Mouse (Mus musculus): ENCODE measurements at regions not wholly inside any gene's neighbourhood (a gene's known extent, or its start where the extent isn't known, plus 50 kb on each side); places are given as distances from the start of the nearest gene placed in this dataset.

DNA sequence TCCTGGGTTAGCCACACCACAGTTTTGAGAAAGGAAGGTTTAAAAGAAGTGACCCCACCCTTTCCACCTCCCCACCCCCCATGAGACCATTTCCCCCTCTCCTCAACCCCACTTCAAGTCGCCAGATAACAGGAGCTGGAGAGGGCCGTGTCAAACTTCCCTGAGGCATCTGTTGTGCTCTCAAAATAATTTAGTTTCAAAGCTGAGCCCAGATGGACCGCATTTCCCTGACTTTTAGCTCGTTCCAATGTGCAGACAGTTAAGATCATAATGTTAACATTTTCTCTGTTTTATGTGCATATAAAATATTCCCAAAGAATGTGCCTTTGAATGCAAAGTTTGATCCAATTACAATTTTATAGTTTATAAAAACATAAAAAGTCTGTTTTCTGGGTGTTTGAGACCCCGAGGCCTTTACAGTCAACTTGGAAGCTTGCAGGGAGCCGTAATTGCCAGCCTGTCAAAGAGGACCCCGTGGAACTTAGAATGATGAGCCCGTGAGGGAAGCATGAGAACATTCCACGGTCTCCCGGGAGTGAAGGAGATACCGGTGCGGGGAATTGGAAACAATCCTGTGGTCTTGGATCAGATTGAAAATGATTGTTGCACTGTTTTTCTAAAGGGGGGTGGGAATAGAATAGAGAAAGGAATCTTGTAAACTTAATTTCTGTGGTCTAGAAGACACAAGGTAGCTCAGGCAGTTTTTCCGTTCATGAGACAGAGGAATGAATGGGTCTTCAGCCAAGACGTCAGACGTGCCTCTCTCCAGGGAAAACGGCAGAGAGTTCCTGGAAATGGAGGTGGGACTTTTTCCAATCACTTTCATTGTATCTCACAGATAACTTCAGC lies 903.3 kb downstream of the Mrps31 start:
- no peaks in the 10 kb centered on the region for H3K27me3 ChIP-seq (ENCODE audit: control insufficient read depth, insufficient read depth, low read length)
- H3K9me3 ChIP-seq (ENCODE audit: control insufficient read depth, low read length), result 0 out of 2 replicates have a peak, but pooled peaks cover 5% of the 10 kb centered on the region
- no peak overlapping the region for H3K9ac ChIP-seq (ENCODE audit: low read depth, low read length, severe bottlenecking)
- peaks cover 12% of the 10 kb centered on the region for H3K4me1 ChIP-seq (ENCODE audit: control insufficient read depth, insufficient read depth, low read length)
- 33% methylated on average over 16 of the region's 16 CpGs for WGBS
- no peaks in the 10 kb centered on the region for H3K36me3 ChIP-seq (ENCODE audit: control insufficient read depth, insufficient read depth, low read length)
- no peak overlapping the region; the same call in 1 of the 2 replicates for H3K27ac ChIP-seq (replicated peaks; ENCODE audit: low read depth, low read length)
- no peak for ATAC-seq (ENCODE audit: low FRiP score, low read depth)
- no peak overlapping the region for H3K4me3 ChIP-seq (replicated peaks; ENCODE audit: low read length)
- peak; percentile 52 for DNase-seq (ENCODE audit: low spot score)
- H3K4me2 ChIP-seq (replicated peaks; ENCODE audit: low read depth, low read length, severe bottlenecking), result 0 out of 2 replicates have a peak overlapping the region, but pooled peaks have one; percentile 5
- TF ChIP-seq POLR2A (IDR thresholded peaks at IDR 0.05; ENCODE audit: borderline replicate concordance, extremely low read depth, insufficient read depth, insufficient read length), result no peak

DNA sequence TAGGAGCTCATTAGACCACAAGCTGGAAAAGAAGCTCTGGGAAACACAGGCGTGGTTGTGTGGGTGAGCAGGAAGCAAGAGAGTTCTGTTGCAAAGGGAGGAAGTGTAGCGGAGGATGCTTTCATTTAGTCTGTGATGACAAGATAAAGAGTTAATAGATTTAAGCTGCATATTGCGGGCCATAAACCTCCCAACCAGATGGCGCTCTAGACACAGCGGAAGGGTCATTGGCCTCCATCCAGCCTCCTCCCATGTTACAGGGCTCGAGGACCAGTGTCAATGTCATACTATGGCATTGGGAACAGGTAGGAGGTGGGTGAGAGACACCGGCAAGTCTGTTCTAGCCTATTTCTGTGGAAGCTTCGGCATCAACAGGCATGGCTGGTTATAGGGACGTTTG lies 908.4 kb downstream of the Mrps31 start:
- Histone ChIP-seq H3K9me3 (ENCODE audit: control insufficient read depth, low read length) (no peaks in the 10 kb centered on the region), H3K27ac (replicated peaks; ENCODE audit: low read depth, low read length) (no peak overlapping the region), H3K9ac (ENCODE audit: low read depth, low read length, severe bottlenecking) (no peak overlapping the region), H3K27me3 (ENCODE audit: control insufficient read depth, insufficient read depth, low read length) (no peaks in the 10 kb centered on the region), H3K4me2 (replicated peaks; ENCODE audit: low read depth, low read length, severe bottlenecking) (no peak overlapping the region), H3K36me3 (ENCODE audit: control insufficient read depth, insufficient read depth, low read length) (no peaks in the 10 kb centered on the region), H3K4me3 (replicated peaks; ENCODE audit: low read length) (no peak overlapping the region), H3K4me1 (ENCODE audit: control insufficient read depth, insufficient read depth, low read length) (0 out of 2 replicates have a peak, but pooled peaks cover 4% of the 10 kb centered on the region)
- TF ChIP-seq POLR2A (IDR thresholded peaks at IDR 0.05; ENCODE audit: borderline replicate concordance, extremely low read depth, insufficient read depth, insufficient read length), result no peak
- peak; percentile 4 for DNase-seq (ENCODE audit: low spot score)
- ATAC-seq (ENCODE audit: low FRiP score, low read depth), result no peak
- WGBS, result 61% methylated on average over 9 of the region's 9 CpGs

DNA sequence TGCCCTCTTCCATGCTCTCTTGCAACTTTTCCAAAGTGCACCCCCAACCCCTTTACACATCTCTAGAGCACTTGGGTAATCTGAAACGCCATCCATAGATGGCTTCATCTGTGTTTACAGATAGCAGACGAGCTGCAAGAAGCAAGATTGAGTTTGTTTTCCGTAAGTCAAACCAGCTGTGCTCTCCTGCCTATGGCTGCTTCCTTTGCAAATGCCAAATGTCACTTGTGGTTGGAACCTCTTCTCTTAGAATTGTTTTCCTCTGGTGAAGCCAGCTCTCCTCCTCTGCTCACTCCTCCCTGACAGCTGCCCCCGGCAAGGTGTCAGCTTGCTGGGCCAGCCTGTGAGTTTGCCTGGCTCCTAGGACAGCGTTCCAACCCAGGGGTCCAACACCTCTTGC lies 910.0 kb downstream of the Mrps31 start:
- H3K4me3 ChIP-seq (replicated peaks; ENCODE audit: low read length), result no peak overlapping the region
- no peak overlapping the region for H3K9ac ChIP-seq (ENCODE audit: low read depth, low read length, severe bottlenecking)
- H3K36me3 ChIP-seq (ENCODE audit: control insufficient read depth, insufficient read depth, low read length), result no peaks in the 10 kb centered on the region
- H3K27me3 ChIP-seq (ENCODE audit: control insufficient read depth, insufficient read depth, low read length), result no peaks in the 10 kb centered on the region
- WGBS, result 41% methylated on average over 5 of the region's 5 CpGs
- H3K4me1 ChIP-seq (ENCODE audit: control insufficient read depth, insufficient read depth, low read length), result no peaks in the 10 kb centered on the region
- DNase-seq (ENCODE audit: low spot score) (no peak), ATAC-seq (ENCODE audit: low FRiP score, low read depth) (no peak)
- H3K9me3 ChIP-seq (ENCODE audit: control insufficient read depth, low read length), result no peaks in the 10 kb centered on the region
- H3K27ac ChIP-seq (replicated peaks; ENCODE audit: low read depth, low read length), result no peak overlapping the region
- H3K4me2 ChIP-seq (replicated peaks; ENCODE audit: low read depth, low read length, severe bottlenecking), result no peak overlapping the region
- no peak for TF ChIP-seq POLR2A (IDR thresholded peaks at IDR 0.05; ENCODE audit: borderline replicate concordance, extremely low read depth, insufficient read depth, insufficient read length)

DNA sequence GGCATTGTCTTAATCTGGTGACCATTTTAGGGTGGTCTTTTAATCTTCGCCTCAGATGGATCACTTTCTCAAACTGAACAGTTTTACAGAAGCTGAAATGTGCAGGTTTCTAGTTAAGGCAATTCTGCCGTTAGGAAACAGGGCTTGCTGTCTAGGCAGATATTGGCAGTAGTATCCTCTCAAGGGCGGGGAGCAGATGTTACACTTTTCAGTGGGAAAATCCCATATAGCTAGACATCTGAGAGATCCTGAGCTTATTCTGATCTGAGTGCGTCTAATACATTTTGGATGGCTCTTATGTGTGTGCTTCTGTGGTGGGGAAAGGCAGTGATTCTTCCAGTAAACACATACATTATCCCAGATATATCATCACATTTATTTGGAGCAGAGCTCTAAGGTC lies 916.1 kb downstream of the Mrps31 start:
- no peak overlapping the region for H3K4me2 ChIP-seq (replicated peaks; ENCODE audit: low read depth, low read length, severe bottlenecking)
- H3K27me3 ChIP-seq (ENCODE audit: control insufficient read depth, insufficient read depth, low read length), result no peaks in the 10 kb centered on the region
- no peaks in the 10 kb centered on the region for H3K36me3 ChIP-seq (ENCODE audit: control insufficient read depth, insufficient read depth, low read length)
- DNase-seq (ENCODE audit: low spot score), result no peak
- ATAC-seq (ENCODE audit: low FRiP score, low read depth), result no peak
- TF ChIP-seq POLR2A (IDR thresholded peaks at IDR 0.05; ENCODE audit: borderline replicate concordance, extremely low read depth, insufficient read depth, insufficient read length), result no peak
- no peaks in the 10 kb centered on the region for H3K9me3 ChIP-seq (ENCODE audit: control insufficient read depth, low read length)
- H3K4me3 ChIP-seq (replicated peaks; ENCODE audit: low read length), result no peak overlapping the region
- WGBS, result 82% methylated on average over 4 of the region's 4 CpGs
- H3K27ac ChIP-seq (replicated peaks; ENCODE audit: low read depth, low read length), result no peak overlapping the region
- no peak overlapping the region for H3K9ac ChIP-seq (ENCODE audit: low read depth, low read length, severe bottlenecking)
- no peaks in the 10 kb centered on the region for H3K4me1 ChIP-seq (ENCODE audit: control insufficient read depth, insufficient read depth, low read length)

DNA sequence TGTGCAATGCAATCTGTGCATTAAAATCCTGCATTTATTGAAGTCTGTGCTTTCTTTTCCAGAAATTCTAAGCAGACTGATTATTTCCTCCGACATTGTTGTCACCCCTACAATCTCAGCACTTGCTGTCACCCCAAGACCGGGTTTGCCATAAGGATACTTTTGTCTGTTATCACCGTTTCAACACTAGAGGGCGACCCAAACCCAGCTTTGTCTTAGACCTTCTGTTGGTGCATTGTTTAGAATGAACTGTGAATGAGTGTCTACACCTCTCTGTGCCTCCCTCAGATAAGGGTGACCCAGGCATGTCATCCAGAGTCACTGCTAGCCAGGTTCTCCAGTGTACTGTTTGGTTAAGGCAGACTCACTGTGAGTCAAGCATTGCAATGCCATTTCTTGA lies 933.0 kb downstream of the Mrps31 start:
- peak; percentile 55 for DNase-seq (ENCODE audit: low spot score)
- WGBS, result 22% methylated on average over 4 of the region's 4 CpGs

More for the DNA sequence above, 933.0 kb downstream of the Mrps31 start:
- H3K9ac ChIP-seq (ENCODE audit: low read depth, low read length, severe bottlenecking), result no peak overlapping the region
- H3K27ac ChIP-seq (replicated peaks; ENCODE audit: low read depth, low read length), result no peak overlapping the region
- ATAC-seq (ENCODE audit: low FRiP score, low read depth), result no peak
- no peaks in the 10 kb centered on the region for H3K36me3 ChIP-seq (ENCODE audit: control insufficient read depth, insufficient read depth, low read length)
- peaks cover 5% of the 10 kb centered on the region for H3K9me3 ChIP-seq (ENCODE audit: control insufficient read depth, low read length)
- no peaks in the 10 kb centered on the region for H3K4me1 ChIP-seq (ENCODE audit: control insufficient read depth, insufficient read depth, low read length)
- H3K27me3 ChIP-seq (ENCODE audit: control insufficient read depth, insufficient read depth, low read length), result no peaks in the 10 kb centered on the region
- no peak for TF ChIP-seq POLR2A (IDR thresholded peaks at IDR 0.05; ENCODE audit: borderline replicate concordance, extremely low read depth, insufficient read depth, insufficient read length)
- H3K4me2 ChIP-seq (replicated peaks; ENCODE audit: low read depth, low read length, severe bottlenecking), result no peak overlapping the region
- no peak overlapping the region for H3K4me3 ChIP-seq (replicated peaks; ENCODE audit: low read length)

Measured in limb, embryonic 14.5 days (tissue).